Mouse (Mus musculus) frontal cortex, postnatal 36 days (tissue): ENCODE measurements around the gene Gm9945.
A peak's percentile ranks its signal among the peaks of the same experiment; 100 is the strongest.

Experiments
- DNase-seq, 2 experiments: peaks; one replicate each; pipeline ENCODE4 v3.0.0; 2022; ENCODE audit warnings: low spot score in 2 of 2

The Gm9945 gene

DNA sequence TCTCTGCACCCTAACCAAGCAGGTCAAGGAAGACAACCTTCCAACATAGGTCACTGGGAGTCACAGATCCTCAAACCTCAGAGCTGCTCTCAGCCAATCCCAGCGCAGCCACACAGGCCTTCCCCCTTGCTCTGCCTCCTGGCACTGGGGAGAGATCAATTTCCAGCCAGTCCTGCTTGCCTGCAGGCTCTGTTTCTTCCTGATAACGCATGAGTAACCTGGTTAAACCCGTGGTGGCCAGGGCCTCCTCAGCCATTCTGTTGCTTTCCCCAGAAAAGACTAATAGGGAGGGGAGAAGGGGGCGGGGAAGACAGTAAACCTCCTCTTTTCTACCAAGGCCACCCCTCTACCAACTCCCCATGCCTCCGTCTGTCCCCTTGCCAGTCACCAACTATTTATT lies 18.2 kb upstream of the Gm9945 start:
- no peak for DNase-seq

- DNase-seq = peak; percentile 62 to 72
Observed at GRCm38 (mm10) chr11:53463551-53464424, 16.2 kb upstream of the Gm9945 start.

GRCm38 (mm10) chr11:53466231-53466971 lies 13.6 kb upstream of the Gm9945 start:
- DNase-seq = peak; percentile 82 to 87

- DNase-seq = no peak
Observed at GRCm38 (mm10) chr11:53469294-53469967, 10.5 kb upstream of the Gm9945 start.

GRCm38 (mm10) chr11:53469968-53470695 lies 9.8 kb upstream of the Gm9945 start, which contains the start of gene Gm9837:
Gm9837 (minus strand) TSS chr11:53470479.
- DNase-seq = peak; percentile 95

DNA sequence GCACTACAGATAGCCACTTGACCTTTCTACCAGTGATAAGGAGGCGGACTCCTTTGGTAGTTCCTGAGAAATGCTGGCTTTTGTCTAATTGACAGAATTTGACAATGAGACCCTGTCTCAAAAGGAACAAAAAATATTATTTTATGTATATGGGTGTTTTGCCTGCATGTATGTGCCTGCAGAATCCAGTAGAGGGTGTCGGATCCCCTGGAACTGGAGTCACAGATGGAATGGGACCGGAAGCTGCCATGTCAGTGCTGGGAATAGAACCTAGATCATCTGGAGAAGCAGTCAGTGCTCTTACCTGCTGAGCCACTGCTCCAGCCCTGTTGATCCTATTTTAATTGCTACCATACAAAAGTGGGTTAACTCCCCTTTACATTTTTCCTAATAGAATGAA lies 7.3 kb upstream of the Gm9945 start:
- no peak for DNase-seq

GRCm38 (mm10) chr11:53475620-53476019 lies 4.3 kb upstream of the Gm9945 start:
- DNase-seq = peak in 1 of 2 experiments; percentile 32

DNA sequence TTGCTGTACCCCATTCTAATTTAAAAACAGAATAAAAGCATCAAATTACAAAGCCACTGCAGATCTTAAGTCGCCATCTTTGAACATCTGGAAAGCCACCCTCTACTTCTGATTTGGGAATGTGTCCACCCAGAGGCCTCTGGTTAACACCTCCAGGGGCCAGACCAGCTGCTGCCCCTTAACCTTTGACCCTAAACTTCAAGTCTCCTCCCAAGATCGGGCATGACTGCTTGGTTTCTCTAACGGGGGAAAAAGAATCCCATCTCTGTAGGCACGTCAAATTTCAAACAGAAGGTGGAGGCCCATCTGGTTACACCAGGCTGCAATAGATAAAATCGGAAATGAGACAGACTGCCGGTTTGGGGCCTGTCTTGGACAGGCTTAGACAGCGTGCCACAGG lies 2.1 kb upstream of the Gm9945 start:
- no peak for DNase-seq

DNA sequence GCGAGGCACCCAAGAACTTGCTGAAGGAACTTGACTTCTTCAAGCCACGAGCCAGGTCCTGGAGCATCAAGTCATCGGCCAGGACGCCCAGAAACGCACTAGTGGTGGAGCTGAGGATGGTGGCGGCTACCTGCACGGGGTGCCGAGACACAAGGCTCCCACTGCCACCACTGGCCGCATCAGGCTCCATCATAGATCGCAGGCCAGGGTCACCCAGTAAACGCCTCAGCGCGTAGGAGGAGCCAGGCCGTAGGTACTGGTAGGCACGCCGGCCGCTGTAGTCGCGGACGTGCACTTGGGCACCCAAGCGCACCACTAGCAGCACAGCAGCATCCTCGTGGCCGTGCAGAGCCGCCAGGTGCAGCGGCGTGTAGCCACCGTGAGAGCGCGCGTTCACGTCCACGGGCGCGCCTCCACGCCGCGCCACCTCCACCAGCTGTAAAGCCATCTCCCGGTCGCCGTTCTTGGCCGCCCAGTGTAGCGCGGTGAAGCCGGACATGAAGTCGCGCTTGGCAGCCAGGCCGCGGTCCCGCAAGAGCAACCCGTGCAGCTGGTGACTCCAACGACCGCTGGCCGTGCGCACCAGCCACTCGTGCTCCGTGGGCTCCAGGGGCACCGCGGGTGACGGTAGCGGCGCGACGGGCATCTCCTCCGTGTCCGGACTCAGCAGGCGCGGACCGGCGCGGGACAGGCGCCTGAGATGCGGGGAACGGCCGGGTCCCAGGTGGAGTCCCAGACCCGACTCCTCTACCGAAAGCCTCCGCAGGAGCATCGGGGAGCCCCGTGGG lies 1.4 kb upstream of the Gm9945 start:
- DNase-seq = peak in 1 of 2 experiments; percentile 39

GRCm38 (mm10) chr11:53479171-53479782 lies 689 bp upstream of the Gm9945 start:
- DNase-seq = peak in 1 of 2 experiments; percentile 38

GRCm38 (mm10) chr11:53481088-53481730 lies 1.2 kb downstream of the Gm9945 start:
- DNase-seq = no peak

- no peak for DNase-seq
Observed at GRCm38 (mm10) chr11:53483159-53483891, 3.4 kb downstream of the Gm9945 start.

GRCm38 (mm10) chr11:53485719-53486118 lies 5.8 kb downstream of the Gm9945 start:
- DNase-seq = no peak

DNA sequence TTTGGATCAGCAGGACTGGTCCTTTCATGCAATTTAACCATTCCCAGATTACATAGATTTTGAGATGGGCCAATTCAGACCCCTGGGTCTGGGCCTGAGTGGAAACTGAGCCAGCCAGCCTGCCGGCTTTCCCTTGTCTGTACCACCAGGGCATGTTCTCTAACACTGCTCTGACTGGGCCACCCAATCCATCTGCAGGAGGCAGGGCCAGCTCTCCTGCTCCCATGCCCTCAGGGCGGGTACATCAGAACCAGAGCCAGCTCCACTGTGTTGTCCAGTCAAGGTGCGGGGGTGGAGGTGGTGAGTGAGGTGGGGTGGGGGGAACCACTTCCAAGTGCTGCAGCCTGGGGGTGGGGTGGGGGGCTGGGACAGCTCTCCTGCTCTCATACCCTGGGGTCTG lies 6.4 kb downstream of the Gm9945 start:
- DNase-seq = no peak

GRCm38 (mm10) chr11:53486822-53487594 lies 7.0 kb downstream of the Gm9945 start:
- no peak for DNase-seq

DNA sequence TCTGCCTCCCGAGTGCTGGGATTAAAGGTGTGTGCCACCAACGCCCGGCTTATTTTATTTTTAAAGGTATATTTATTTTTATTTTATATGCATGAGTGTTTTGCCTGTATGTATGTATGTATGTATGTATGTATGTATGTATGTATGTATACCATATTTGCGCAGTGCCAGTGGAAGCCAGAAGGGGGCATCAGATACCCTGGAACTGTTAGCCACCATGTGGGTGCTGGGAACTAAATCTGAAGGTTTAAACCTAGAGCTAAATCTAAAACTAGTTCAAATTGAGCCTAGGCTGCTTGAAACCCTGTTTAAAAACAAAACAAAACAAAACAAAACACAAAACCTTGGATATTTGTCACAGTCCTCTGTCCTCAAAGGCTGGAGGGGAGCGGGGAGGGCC lies 9.0 kb downstream of the Gm9945 start:
- no peak for DNase-seq

GRCm38 (mm10) chr11:53489421-53489820 lies 9.5 kb downstream of the Gm9945 start:
- DNase-seq = no peak

DNA sequence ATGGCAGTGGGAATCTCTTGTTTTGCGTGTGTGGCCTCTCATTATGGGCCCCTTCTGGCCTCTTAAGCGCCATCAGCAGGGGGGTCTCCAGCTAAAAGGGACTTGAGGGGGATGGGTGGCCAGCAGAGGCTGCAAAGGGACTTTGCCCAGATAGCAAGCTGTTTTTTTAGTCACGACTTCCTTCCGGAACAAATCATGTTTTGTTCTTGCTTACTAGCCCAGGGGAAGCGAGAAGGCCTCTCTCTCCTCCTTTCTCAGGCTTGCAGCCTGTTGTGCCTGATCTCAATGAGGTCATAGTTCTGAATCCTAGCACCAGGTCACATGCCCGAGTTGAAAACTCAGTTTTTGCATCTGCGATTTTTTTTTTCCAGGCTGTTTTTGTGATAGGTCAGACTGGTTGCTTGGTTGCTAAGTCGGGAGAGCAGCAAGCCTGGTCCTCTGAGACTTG lies 12.0 kb downstream of the Gm9945 start:
- no peak for DNase-seq
